Mouse (Mus musculus): ENCODE measurements around the gene Sh2d1a. TPM values are rescaled to one million over a fixed set of nuclear protein-coding genes. Genes with fewer than 3 reads are reported as not detected.

The Sh2d1a gene
- polyA plus RNA-seq, 1 experiment from 2014 or later = not detected

DNA sequence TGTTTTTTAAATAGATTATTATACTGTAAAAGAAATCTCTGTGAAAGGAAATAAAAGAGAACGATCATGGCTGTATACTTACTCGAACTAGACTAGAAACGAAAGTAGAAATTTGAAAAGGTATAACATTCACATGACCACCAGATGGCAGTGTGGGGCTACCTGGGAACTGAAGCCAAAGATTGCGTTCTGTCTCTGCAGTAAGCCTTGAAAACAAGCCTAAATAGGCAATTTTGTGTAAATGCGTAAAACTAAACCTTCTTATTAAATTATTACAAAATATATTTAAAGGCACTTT lies 38.5 kb downstream of the Sh2d1a start:
- H3K27ac ChIP-seq (replicated peaks) = no peak overlapping the region
- no peaks in the 10 kb centered on the region for H3K9me3 ChIP-seq (replicated peaks)
- ATAC-seq (ENCODE audit: insufficient read depth) = no peak
- H3K36me3 ChIP-seq (replicated peaks) = no peaks in the 10 kb centered on the region
- H3K4me1 ChIP-seq (replicated peaks) = no peaks in the 10 kb centered on the region
- H3K4me2 ChIP-seq = peak overlapping the region; percentile 51
- H3K27me3 ChIP-seq = no peaks in the 10 kb centered on the region
- no peak overlapping the region for H3K9ac ChIP-seq
- H3K4me3 ChIP-seq (replicated peaks) = peak overlapping the region; percentile 25; the same call in 1 of the 2 replicates
- 29% methylated on average over 5 of the region's 5 CpGs for WGBS (ENCODE audit: insufficient replicate concordance)

DNA sequence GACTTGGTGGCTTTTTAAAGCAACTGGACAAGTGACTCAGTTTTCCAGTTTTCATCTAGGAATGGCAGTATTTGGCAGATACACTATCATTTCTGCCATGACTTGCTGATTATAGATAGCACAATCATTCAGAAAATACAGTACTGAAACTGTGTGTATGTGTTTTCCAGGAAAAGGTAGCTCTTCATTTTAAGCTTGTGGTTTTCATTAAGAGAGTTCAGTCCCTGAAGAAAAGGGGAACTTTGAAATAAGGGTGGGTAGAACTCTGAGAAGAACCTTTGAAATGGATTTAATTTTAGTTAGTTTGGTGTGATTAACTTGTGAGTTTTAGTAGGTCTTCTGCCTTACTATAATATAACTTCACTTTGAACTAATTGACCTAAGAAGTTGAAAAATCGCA lies 42.8 kb downstream of the Sh2d1a start:
- whole genome bisulfite sequencing (ENCODE audit: insufficient replicate concordance) = 75% methylated on average over 1 of the region's 1 CpGs
- no peaks in the 10 kb centered on the region for H3K36me3 ChIP-seq (replicated peaks)
- no peak overlapping the region for H3K4me2 ChIP-seq
- no peaks in the 10 kb centered on the region for H3K4me1 ChIP-seq (replicated peaks)
- no peak overlapping the region for H3K9ac ChIP-seq
- H3K27me3 ChIP-seq = no peaks in the 10 kb centered on the region
- no peak overlapping the region for H3K4me3 ChIP-seq (replicated peaks)
- no peak for ATAC-seq (ENCODE audit: insufficient read depth)
- no peak overlapping the region for H3K27ac ChIP-seq (replicated peaks)
- no peaks in the 10 kb centered on the region for H3K9me3 ChIP-seq (replicated peaks)

DNA sequence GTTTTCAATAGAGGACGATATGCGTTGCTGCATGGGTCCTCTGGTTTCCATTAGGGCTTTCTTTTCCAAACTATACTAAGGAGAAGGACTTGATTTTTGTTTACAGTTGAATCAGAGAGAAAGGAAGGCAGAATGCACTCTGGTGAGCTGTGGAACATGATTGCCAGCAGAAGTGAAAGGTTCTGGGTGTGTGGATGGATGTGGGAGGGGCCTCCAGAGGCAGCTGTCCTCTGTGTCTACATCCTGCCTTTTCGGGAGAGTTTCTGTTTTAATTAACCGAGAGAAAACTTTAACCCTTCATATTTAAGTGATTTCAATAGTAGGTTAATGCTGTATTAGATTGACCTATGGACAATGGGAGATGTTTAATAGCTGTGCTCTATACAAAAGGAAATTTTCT lies 46.3 kb downstream of the Sh2d1a start:
- Histone ChIP-seq H3K4me3 (replicated peaks) (no peak overlapping the region), H3K27ac (replicated peaks) (no peak overlapping the region), H3K4me1 (replicated peaks) (no peaks in the 10 kb centered on the region), H3K9me3 (replicated peaks) (no peaks in the 10 kb centered on the region), H3K36me3 (replicated peaks) (no peaks in the 10 kb centered on the region), H3K9ac (no peak overlapping the region), H3K4me2 (no peak overlapping the region), H3K27me3 (no peaks in the 10 kb centered on the region)
- 45% methylated on average over 4 of the region's 4 CpGs for WGBS (ENCODE audit: insufficient replicate concordance)
- ATAC-seq (ENCODE audit: insufficient read depth) = no peak

DNA sequence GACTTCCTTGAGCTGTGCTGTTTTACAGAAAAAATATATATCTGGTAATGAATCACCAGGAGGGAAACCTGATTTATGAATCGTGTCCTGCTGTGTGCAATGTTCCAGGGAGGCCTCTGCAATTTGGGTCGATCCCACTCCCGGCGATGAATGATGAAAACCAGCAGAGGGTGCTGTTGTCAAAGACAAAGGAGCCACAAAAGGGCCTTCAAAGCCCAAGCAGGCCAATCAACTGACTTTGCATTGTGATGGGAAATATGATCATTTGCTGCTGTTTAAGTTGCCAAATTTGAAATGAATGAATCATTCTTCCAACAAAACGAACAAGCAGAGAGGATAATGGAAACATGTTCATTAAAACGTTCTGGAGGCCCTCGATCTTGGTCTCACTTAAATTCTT lies 55.0 kb downstream of the Sh2d1a start:
- no peak for ATAC-seq (ENCODE audit: insufficient read depth)
- WGBS (ENCODE audit: insufficient replicate concordance) = 16% methylated on average over 7 of the region's 7 CpGs
- H3K4me1 ChIP-seq (replicated peaks) = no peaks in the 10 kb centered on the region
- H3K27ac ChIP-seq (replicated peaks) = no peak overlapping the region
- H3K9ac ChIP-seq = no peak overlapping the region
- no peak overlapping the region for H3K4me3 ChIP-seq (replicated peaks)
- no peaks in the 10 kb centered on the region for H3K36me3 ChIP-seq (replicated peaks)
- H3K9me3 ChIP-seq (replicated peaks) = no peaks in the 10 kb centered on the region
- no peaks in the 10 kb centered on the region for H3K27me3 ChIP-seq
- no peak overlapping the region for H3K4me2 ChIP-seq

DNA sequence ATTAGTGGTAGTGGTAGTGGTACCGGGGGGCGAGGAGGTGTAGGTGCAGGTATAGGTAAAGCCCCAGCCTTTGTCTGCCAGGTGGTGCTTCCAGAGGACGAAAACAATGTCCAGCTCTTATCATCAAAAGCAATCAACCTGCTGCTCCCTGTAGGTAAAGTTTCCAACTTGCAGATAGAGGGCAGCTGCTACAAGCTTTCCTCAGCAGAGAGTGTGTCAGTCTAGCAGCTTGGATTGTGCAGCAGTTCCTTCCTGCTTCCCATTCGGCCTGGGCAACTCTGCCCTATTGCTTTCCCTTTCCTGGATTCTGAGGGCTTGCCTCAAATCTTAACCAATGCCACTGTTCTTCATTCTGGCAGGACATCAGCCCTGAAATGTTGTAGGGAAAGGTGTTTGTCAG lies 56.4 kb downstream of the Sh2d1a start:
- Histone ChIP-seq H3K9ac (no peak overlapping the region), H3K4me1 (replicated peaks) (no peaks in the 10 kb centered on the region), H3K9me3 (replicated peaks) (no peaks in the 10 kb centered on the region), H3K36me3 (replicated peaks) (no peaks in the 10 kb centered on the region), H3K27ac (replicated peaks) (no peak overlapping the region), H3K4me2 (no peak overlapping the region), H3K4me3 (replicated peaks) (no peak overlapping the region), H3K27me3 (no peaks in the 10 kb centered on the region)
- no peak for ATAC-seq (ENCODE audit: insufficient read depth)
- WGBS (ENCODE audit: insufficient replicate concordance) = 40% methylated on average over 4 of the region's 4 CpGs

Other genes with a start within 250 kb of the Sh2d1a start
- not detected in 2 replicates for gene Tex13c2, start 12.8 kb upstream of the Sh2d1a start, polyA plus RNA-seq (2015; fragmentation: Nextera tagmentation; extraction: Ambion mirVana)

Measured in liver, embryonic 15.5 days (tissue).